ENCODE assay signal across 10 mouse cellular contexts in the genomic region with DNA sequence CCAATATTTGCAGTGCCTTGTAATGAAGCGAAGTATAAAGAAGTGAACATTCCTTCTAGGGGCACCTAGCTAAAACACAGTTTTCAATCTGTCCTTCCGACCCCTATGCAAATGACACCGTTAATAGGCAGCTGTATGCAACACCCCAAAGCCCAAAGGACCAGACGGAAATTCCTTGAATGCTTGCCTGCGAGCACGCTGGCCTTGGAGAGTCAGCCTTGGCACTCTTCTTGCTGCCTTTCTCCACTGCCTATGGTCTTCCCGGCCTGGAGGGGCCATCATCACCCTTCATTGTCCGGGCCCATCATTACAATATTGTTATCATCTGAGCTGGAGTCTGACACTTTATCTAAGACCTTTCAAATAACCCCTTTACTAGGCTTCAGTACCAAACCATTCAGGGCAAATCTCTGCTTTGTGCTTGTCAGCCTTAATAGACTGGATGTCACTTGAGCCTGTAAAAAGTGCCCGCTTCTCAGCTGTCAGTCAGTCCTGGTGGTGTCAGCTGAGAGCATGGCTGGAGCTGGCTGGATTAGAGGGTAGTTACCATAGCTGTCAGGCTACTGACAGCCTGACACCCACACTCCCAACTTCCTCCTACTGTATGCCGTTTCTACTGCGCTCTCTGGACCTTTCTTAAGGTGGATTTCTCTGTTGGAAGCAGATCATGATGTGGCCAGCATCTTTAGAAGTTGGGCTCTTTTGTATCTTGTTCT.
A peak's percentile ranks its signal among the peaks of the same experiment; 100 is the strongest.
DNase-seq lines count a peak whose midpoint lies in the region; ATAC-seq and TF ChIP-seq lines count a peak whose summit lies in the region.
"Had no signal": no experiment of that assay in that cellular context is flagged by ENCODE, and none has a peak within 500 bp of the region (broad histone marks: within the 10 kb centered on the region; RNA-seq: fewer than 3 reads in every experiment).

No protein-coding gene starts in this region.

- no peak overlapping the region for H3K4me3 ChIP-seq in heart, embryonic 11.5 days (ENCODE audit: low read depth, low read length)
- no peak overlapping the region for H3K4me3 ChIP-seq in forebrain, embryonic 15.5 days
- 0 out of 2 replicates have a peak overlapping the region, but pooled peaks have one; percentile 3 for H3K4me3 ChIP-seq in limb, embryonic 12.5 days (replicated peaks)

- TF ChIP-seq POLR2A in brain, embryonic 14.5 days (IDR thresholded peaks at IDR 0.05; ENCODE audit: borderline replicate concordance, extremely low read depth, insufficient read depth, insufficient read length, poor library complexity, severe bottlenecking): no peak

- WGBS in heart, embryonic 11.5 days (ENCODE audit: insufficient replicate concordance): 22% methylated on average over 11 of the region's 11 CpGs
- WGBS in forebrain, embryonic 15.5 days: 28% methylated on average over 11 of the region's 11 CpGs
- 34% methylated on average over 11 of the region's 11 CpGs for WGBS in limb, embryonic 12.5 days

- ATAC-seq in heart, embryonic 11.5 days (replicated peaks; ENCODE audit: insufficient number of reproducible peaks, low FRiP score, low TSS enrichment): 0 out of 2 replicates have a peak, but pooled peaks have one; percentile 18
- ATAC-seq in forebrain, embryonic 15.5 days (replicated peaks): 0 out of 2 replicates have a peak, but pooled peaks have one; percentile 53
- no peak for ATAC-seq in limb, embryonic 12.5 days (ENCODE audit: insufficient number of reproducible peaks, insufficient read depth, low FRiP score, low TSS enrichment, low read depth)
- ATAC-seq in monocyte, adult 5-6 weeks (replicated peaks; ENCODE audit: insufficient number of reproducible peaks, low FRiP score, low TSS enrichment, poor library complexity, severe bottlenecking): no peak
- ATAC-seq: intestine, postnatal 0 days had no signal

- no peaks in the 10 kb centered on the region for H3K27me3 ChIP-seq in heart, embryonic 11.5 days (ENCODE audit: control insufficient read depth, insufficient read depth, low read length)
- no peaks in the 10 kb centered on the region for H3K27me3 ChIP-seq in forebrain, embryonic 15.5 days
- H3K27me3 ChIP-seq in limb, embryonic 12.5 days: no peaks in the 10 kb centered on the region

- 0 out of 2 replicates have a peak, but pooled peaks cover 2% of the 10 kb centered on the region for H3K9me3 ChIP-seq in heart, embryonic 11.5 days (replicated peaks; ENCODE audit: control insufficient read depth, low read length)
- H3K9me3 ChIP-seq in forebrain, embryonic 15.5 days: no peaks in the 10 kb centered on the region
- H3K9me3 ChIP-seq in limb, embryonic 12.5 days: no peaks in the 10 kb centered on the region

- peaks cover 19% of the 10 kb centered on the region for H3K4me1 ChIP-seq in heart, embryonic 11.5 days (ENCODE audit: control insufficient read depth, insufficient read depth, low read length)
- H3K4me1 ChIP-seq in forebrain, embryonic 15.5 days: peaks cover 18% of the 10 kb centered on the region
- H3K4me1 ChIP-seq in limb, embryonic 12.5 days (replicated peaks): peaks cover 33% of the 10 kb centered on the region

- peak overlapping the region; percentile 31 for H3K4me2 ChIP-seq in heart, embryonic 11.5 days
- H3K4me2 ChIP-seq in forebrain, embryonic 15.5 days (replicated peaks): no peak overlapping the region
- peak overlapping the region; percentile 47 for H3K4me2 ChIP-seq in limb, embryonic 12.5 days

- DNase-seq in heart, adult 8-10 months (ENCODE audit: low spot score): no peak
- peak; percentile 78 for DNase-seq in brain, embryonic 14.5 days (ENCODE audit: low read depth)
- DNase-seq in cerebellum, adult 9-11 months: no peak
- DNase-seq in left cerebral cortex, postnatal 25 days (ENCODE audit: low spot score in 2 of 2): no peak
- DNase-seq: lung, postnatal 4 days had no signal

- no peak overlapping the region for H3K9ac ChIP-seq in heart, embryonic 11.5 days (ENCODE audit: low read depth, low read length)
- no peak overlapping the region for H3K9ac ChIP-seq in forebrain, embryonic 15.5 days (replicated peaks)
- no peak overlapping the region for H3K9ac ChIP-seq in limb, embryonic 12.5 days (replicated peaks)

- intact Hi-C loops in left cerebral cortex, postnatal 25 days (cut with DNase I): no loop called here

- TF ChIP-seq CTCF in brain, embryonic 14.5 days (IDR thresholded peaks at IDR 0.05; ENCODE audit: borderline replicate concordance, extremely low read depth, insufficient read depth, insufficient read length): no peak

- H3K27ac ChIP-seq in heart, embryonic 11.5 days (ENCODE audit: low read depth, low read length): peak overlapping the region; percentile 12; the same call in 1 of the 2 replicates
- H3K27ac ChIP-seq in forebrain, embryonic 15.5 days (replicated peaks): no peak overlapping the region
- peak overlapping the region; percentile 80 for H3K27ac ChIP-seq in limb, embryonic 12.5 days

- no peaks in the 10 kb centered on the region for H3K36me3 ChIP-seq in heart, embryonic 11.5 days (ENCODE audit: control insufficient read depth, insufficient read depth, low read length)
- no peaks in the 10 kb centered on the region for H3K36me3 ChIP-seq in forebrain, embryonic 15.5 days
- no peaks in the 10 kb centered on the region for H3K36me3 ChIP-seq in limb, embryonic 12.5 days

Comparison
In these comparisons a context has a peak if more than half of its experiments do, and no peak if none do; other contexts are left out.
1. ATAC-seq: peak in heart, embryonic 11.5 days (single experiment) and forebrain, embryonic 15.5 days (single experiment); none in limb, embryonic 12.5 days (single experiment) and monocyte, adult 5-6 weeks (single experiment).